Mouse (Mus musculus) retina, postnatal 1 day (tissue): ENCODE results near the gene Akt1s1.

Experiments used
- DNase-seq: peaks from one replicate; pipeline ENCODE4 v3.0.0-alpha.2; 2012

The Akt1s1 gene

GRCm38 (mm10) chr7:44828706-44829105, 20.1 kb upstream of the Akt1s1 start:
- DNase-seq, result no peak

GRCm38 (mm10) chr7:44832763-44833162, 16.0 kb upstream of the Akt1s1 start:
- no peak for DNase-seq

- no peak for DNase-seq
Measured at GRCm38 (mm10) chr7:44835373-44836015, 13.3 kb upstream of the Akt1s1 start.

- DNase-seq, result no peak
Measured at GRCm38 (mm10) chr7:44836016-44836404, 12.8 kb upstream of the Akt1s1 start.

GRCm38 (mm10) chr7:44836423-44837053, 12.3 kb upstream of the Akt1s1 start:
- no peak for DNase-seq

- DNase-seq, result no peak
Measured at GRCm38 (mm10) chr7:44838073-44838472, 10.7 kb upstream of the Akt1s1 start.

GRCm38 (mm10) chr7:44839171-44839490, 9.7 kb upstream of the Akt1s1 start:
- no peak for DNase-seq

GRCm38 (mm10) chr7:44839491-44840191, 9.2 kb upstream of the Akt1s1 start:
- DNase-seq, result peak; percentile 65

- no peak for DNase-seq
Measured at GRCm38 (mm10) chr7:44840426-44840825, 8.4 kb upstream of the Akt1s1 start.

- no peak for DNase-seq
Measured at GRCm38 (mm10) chr7:44841825-44842463, 6.8 kb upstream of the Akt1s1 start.

- DNase-seq, result no peak
Measured at GRCm38 (mm10) chr7:44845006-44845405, 3.8 kb upstream of the Akt1s1 start.

- no peak for DNase-seq
Measured at GRCm38 (mm10) chr7:44846804-44847203, 2.0 kb upstream of the Akt1s1 start.

- no peak for DNase-seq
Measured at GRCm38 (mm10) chr7:44847772-44848171, 1.0 kb upstream of the Akt1s1 start.

GRCm38 (mm10) chr7:44849416-44850111, 773 bp downstream of the Akt1s1 start:
- DNase-seq, result peak; percentile 98

- peak; percentile 87 for DNase-seq
Measured at GRCm38 (mm10) chr7:44850146-44850545, 1.4 kb downstream of the Akt1s1 start.

GRCm38 (mm10) chr7:44850789-44851624, 2.2 kb downstream of the Akt1s1 start:
- no peak for DNase-seq

GRCm38 (mm10) chr7:44851625-44852234, 2.9 kb downstream of the Akt1s1 start:
- no peak for DNase-seq

GRCm38 (mm10) chr7:44852259-44853027, 3.7 kb downstream of the Akt1s1 start:
- no peak for DNase-seq

GRCm38 (mm10) chr7:44853065-44853464, 4.3 kb downstream of the Akt1s1 start:
- DNase-seq, result no peak

- no peak for DNase-seq
Measured at GRCm38 (mm10) chr7:44853596-44854355, 5.0 kb downstream of the Akt1s1 start.
